Mouse (Mus musculus): ENCODE measurements around the gene Coro1c.

The Coro1c gene

DNA sequence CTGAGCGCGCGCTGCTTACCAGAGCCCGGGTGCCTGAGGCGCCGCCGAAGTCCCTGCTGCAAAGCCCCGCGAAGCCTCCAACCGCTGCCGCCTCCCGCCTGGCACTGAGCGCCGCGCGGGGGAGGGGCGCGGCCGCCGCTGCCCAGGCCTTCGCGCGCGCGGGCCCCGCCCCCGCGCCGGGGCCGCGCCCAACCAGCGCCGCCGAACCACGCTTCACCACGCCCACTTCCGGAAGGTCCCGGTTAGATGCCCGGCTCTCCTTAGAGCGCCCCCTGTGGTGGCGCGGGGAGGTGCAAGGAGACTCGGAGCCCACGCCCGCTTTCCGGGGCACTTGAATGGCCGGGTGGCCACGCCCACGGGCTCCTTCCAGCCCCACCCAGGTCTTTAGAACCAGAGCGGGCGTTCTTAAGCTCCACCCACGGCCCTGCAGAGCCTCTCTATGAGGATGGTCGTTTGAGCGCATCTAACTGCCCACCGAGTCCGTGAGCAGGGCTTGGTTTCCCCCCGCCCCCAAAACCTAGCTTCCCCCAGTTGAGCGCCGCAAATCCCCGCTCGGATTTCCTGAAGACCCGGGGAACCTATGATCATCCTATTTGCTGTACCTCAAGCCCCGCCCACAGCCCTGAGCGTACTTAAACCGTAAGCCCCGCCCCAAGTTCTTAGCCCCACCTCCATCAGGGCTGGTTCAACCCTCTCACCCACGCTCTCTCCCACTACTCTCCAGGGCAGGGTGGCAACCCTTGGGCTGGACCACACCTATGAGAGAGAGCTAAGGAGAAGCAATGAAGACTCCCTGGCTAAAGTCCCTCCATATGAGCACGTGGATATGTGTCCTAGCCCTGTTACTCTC, at the start of gene Coro1c:
Coro1c (minus strand) TSS at position 167 of the 850 bp plus-strand sequence.
- DNase-seq, result peak; percentile 100

- peak; percentile 78 for DNase-seq
These were observed 48.0 kb upstream of the Coro1c start for GRCm38 (mm10) chr5:113956510-113956909.

DNA sequence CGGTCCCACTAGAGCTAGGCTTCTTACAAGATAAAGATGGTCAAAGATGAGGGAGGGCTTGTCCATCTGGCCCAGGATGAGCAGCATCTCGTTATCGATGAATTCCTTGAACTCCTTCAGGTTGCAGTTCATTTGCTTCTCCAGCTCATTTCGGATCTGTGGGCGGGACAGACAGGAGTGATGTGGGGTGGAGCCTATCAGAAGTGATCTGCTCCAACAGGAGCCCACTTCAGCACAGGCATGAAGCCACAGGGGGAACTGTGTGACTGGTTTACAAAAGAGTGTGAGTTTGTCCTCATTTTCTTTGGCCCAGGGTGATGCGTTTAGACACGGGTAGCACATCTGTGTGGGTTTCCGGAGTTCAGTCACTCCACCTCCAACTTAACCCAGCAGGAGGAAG, 47.1 kb upstream of the Coro1c start:
- no peak for DNase-seq

DNA sequence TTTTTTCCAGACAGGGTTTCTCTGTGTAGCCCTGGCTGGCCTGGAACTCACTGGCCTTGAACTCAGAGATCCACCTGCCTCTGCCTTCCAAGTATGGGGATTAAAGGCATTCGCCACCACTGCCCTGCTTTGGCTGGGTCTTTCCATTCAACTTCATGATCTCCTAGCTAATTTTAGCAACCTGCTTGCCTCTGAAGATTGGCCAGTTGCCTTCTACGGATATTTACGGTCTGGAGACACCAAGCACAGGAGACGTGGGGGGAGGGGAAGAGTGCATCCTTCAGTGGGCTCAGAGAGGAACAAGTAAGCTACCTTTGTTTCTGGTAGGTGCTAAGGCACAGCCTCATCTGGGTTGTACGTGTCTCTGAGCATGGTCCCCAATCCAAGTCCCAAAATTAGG, 46.7 kb upstream of the Coro1c start:
- no peak for DNase-seq

- peak; percentile 87 for DNase-seq
These were observed 45.9 kb upstream of the Coro1c start for GRCm38 (mm10) chr5:113954421-113954820.

DNA sequence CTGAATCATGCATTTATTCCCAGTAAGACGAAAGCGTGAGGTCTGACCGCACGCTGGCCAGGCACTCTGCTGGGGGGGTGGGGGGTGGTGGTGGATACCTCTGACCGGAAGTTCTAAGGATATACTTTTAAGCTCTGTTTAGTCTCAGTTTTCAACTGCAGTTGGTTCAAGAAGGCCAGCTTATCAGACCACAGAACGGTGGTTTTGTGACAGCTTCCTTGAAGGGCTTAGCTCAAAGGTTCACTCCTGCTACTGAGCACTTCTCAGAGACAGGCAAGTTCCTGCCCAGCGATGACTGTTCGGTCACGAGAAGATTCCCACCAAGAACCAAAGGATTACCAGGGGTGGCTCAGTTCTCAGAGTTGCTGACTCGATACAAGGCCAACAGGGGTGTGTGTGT, 44.0 kb upstream of the Coro1c start:
- DNase-seq, result no peak

DNA sequence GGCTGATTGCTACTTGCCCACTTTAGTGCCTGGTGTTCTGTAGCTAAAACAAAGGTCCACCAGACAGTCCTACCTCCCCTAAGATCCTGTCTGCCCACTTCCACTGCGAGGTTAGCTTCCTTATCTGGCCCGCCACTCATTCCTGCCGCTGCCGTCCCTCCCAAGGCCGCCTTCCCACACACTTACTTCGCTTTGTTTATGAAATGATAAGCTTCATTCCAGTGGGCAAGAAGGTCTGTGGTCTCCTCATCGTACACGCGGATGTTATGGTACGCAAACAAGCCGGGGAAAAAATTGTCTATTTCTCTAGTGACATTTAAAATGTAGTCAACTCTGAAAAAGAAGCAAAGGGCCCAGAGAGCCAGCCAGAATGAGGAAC, 43.1 kb upstream of the Coro1c start:
- DNase-seq, result no peak

DNA sequence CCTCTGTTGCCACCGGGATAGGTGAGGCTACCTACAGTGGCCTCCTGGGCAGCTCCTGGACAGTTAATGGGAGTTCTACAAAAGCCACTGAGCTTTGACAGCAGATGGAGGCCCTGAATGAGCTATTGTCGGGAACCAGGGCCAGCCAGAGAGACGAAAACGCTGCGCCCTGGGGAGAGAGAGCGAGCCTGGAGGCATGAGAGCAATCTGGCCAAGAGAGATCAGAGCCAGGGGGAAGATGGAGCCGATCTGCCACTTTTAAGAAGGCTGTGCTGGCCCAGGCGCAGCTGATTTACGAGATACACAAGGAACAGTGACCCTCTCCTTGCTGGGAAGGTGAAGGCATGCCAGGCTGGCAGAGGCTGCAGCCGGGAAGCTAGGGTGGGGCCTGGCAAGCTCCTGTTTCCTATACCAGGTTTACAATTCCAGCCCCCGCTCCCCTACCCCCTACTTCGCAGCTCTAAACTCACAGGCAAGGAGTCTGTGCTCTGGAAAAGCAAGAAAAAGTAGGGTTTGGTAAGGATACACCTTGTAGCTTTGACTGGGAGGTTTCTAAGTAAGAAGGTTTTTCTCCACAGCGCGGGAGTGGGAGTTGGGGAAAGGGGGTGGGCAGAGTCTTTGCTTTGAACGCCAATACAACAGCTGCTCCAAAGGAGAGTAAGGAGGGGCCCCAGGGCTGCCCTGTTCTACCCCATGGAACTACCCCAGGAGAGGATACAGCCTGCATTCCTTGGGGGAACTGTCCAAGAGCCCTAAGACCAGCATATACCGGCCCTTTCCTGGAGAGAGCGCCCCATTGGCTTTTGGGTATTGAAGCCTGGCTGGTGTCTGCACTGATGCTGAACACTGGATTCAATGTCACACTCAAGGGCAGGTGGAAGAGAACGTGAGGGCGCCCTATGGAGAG, 42.5 kb upstream of the Coro1c start:
- peak; percentile 76 for DNase-seq

GRCm38 (mm10) chr5:113950133-113950532, 41.6 kb upstream of the Coro1c start:
- DNase-seq, result peak; percentile 32

- no peak for DNase-seq
These were observed 38.7 kb upstream of the Coro1c start for GRCm38 (mm10) chr5:113947280-113947679.

DNA sequence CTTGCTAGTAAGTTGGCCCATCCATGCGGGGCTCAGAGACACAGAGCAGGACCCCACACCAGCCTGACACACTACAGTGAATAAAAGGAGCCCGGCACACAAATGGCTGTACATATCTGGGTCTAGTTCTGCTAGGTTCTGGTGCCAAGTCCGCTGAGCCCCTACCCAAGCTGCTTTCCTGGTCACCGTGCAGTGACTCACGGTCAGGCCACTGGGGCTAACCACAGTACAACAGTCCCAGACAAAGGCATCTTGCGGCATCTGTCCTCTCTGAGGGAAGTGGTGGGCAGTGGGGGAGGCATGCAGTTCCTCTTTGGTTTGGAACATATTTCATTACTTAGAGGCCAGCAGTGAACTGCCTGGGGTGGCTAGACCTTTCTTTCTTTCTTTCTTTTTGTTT, 36.6 kb upstream of the Coro1c start:
- DNase-seq, result no peak

- no peak for DNase-seq
These were observed 34.8 kb upstream of the Coro1c start for GRCm38 (mm10) chr5:113943328-113943727.

DNA sequence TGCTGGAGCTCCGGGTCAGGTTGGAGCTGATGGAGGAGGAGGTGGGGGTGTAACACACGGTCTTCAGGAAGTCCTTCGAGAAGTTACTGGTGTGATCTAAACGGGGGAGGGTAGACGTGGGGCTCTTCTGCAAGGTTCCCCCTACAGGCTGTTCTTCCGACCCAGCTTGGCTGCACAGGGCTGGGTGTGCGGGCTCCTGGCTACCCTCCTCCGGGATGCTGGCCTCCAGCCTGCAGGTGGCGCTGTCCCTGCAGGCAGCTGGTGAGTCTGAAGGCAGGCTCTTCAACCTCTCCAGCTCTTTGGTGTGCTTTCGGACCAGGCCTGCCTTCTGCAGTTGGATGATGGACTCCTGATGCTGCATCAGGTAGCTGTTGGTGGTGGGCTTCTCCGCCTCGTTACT, 34.0 kb upstream of the Coro1c start:
- no peak for DNase-seq

DNA sequence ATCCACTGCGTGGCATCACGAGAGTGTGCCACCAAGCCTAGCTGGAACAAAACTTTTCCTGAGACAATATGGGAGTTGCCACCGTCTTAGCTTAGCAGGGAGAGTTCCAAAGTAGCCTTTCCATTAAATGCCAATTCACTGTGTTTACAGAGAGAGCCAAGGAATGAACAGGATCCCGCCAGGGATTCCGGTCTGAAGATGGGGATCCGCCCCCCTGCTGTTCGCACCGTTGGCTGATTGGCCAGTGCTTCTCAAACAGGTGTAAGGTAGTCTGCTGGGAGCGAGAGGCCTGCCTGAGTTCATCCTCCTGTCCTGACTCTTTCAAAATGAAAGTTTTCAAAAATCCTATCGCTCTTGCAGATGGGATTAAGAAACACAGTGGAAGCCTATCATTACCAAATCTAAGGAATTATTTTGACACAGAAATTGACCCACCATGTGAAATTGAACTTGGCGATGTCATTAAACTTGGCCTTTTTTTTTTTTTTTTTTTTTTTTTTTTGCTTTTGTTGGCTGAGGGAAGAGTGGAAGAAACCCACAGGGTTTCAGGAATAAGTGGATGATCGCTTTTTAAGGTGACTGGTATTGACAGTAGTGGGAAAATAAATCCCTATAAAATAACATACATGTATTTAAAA, 30.8 kb upstream of the Coro1c start:
- DNase-seq, result no peak

- no peak for DNase-seq
These were observed 29.1 kb upstream of the Coro1c start for GRCm38 (mm10) chr5:113937650-113938049.

- DNase-seq, result no peak
These were observed 25.3 kb upstream of the Coro1c start for GRCm38 (mm10) chr5:113933889-113934288.

DNA sequence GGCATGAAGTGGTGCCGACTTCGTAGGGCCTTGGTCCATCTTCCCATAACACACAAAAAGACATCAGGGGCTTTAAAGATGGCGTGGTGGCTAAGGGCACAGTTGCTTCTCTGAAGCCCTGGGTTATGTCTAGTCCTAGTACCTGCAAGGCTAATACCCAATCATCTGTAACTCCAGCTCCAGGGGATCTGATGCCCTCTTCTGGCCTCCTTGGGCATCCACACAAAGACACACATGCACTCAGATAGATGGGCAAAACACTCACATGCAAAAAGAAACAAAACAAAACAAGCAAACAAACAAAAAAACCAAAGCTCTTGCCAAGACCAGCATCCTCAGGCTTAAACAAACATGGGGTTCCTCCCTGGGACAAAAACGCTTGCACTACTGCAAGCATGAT, 24.9 kb upstream of the Coro1c start:
- DNase-seq, result no peak

GRCm38 (mm10) chr5:113932310-113932709, 23.8 kb upstream of the Coro1c start:
- DNase-seq, result no peak

DNA sequence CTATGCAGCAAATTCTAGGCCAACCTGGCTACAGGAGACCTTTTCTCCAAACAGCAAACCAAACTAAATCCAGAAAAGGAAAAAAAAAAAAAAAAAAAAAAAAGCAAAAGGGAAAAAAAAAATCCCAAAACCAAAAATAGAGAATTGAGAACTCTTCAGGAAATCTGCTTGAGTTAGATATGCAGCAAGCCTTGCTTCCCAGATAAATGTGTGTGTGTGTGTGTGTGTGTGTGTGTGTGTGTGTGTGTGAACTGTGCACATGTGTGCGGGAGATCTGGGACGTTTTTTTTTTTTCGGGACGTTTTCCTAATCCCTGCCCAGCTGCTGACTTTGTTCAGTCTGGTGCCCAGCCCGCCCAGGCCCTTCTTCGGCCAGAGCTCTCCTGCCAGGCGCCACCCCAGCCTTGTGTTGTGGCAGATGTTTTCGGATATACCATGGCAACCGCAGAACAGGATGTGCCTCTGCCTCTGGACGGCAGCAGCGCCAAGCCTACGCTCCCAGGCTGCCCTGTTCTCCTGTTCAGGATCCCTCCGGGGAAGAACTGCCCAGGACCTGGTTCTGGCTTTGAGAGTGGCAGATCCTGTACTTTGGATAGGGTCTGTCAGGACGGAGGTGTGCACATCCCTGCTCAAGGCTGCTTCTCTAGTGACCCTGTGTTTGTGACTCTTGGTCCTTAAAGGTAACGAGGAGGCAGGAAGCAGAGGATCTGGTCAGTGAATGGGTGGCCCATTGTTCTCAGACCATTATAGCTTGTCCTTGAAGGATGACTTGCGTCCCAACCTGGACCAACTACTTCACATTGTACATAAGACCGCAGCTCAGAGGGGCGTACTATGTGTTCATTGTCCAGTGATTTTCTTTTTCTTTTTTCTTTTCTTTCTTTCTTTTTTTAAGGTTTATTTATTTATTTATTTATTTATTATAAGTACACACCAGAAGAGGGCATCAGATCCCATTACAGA, 22.4 kb upstream of the Coro1c start:
- DNase-seq, result no peak

DNA sequence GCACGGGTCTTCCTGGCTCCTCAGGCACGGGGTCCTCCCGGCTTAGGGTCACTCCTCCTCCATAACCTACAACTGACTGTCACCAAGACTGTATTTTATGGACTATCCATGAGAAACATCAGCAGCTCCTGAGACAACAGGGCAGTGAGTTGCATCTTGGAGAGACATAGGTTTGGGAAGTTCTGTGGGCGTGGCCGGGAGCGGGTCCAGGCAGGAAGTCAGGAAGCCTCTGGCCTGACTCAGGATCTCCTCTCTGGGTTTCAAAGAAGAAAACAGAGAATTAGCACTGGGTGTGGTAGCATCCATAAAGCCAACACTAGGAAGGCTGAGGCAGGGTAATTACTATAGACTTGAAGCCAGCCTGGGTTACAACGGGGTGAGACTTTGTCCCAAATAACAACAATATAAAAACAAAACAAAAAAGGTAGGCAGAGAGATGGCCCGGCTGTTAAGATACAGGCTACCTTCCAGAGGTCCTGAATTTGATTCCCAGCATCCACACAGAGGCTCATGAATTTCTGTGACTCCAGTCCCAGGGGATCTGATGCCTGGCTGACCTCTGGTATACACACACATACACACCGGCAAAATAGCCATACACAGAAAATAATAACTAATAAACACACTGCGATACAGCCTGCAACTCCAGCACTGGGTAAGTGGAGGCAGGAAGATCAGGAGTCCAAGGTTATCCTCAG, 21.5 kb upstream of the Coro1c start:
- DNase-seq, result no peak

DNA sequence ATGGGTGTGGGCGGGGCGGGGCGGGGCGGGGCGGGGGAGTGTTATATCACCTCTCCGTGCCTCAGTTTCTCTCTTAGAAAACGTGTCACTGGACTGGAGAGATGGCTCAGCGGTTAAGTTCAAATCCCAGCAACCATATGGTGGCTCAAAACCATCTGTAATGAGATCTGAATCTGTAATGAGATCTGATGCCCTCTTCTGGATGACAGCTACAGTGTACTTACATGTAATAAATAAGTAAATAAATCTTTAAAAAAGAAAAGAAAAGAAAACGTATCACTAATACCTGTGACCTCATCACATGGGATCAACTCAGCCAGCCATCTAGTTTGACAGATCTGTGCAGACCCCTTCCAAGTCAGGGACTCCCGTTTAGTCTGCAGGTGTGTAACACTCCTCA, 21.0 kb upstream of the Coro1c start:
- no peak for DNase-seq

DNA sequence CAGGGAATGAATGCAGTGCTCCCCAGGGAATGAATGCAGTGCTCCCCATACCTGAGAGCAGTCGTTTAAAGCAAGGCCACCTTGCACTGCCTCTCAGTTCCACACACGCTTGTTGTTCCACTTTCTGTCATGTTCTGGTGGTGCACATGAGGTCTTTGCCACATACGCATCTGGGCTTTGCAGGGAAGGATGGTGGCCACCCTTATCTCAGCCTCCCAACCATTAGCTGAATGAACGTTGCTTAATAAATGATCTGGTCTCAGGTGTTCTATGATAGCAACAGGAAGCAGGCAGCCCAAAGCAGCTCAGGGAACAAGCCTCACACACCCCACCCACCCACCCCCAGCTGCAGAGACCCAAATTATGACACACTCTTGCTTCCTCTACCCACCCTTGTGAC, 16.1 kb upstream of the Coro1c start:
- DNase-seq, result no peak
